9 mouse cellular contexts compared by ENCODE assay signal in the genomic region with DNA sequence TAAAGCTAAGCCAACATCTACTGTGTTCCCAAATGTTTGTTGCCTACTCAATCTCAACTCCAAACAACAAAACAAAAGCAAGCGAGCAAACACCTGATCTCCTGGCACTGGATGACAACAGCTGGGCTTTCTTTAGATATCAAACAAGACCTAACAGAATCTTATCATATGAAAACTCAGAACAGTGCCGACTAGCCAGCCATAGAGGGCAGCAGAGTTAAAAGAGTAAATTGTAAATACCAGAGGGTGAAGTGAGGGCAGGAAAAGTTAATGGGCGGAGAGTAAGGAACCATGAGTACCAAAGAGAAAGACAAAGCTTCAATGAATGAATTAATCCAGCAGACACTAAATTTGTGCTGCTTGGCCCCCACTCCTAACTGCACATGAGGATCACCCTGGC. TPM values are rescaled to one million over a fixed set of nuclear protein-coding genes. Genes with fewer than 3 reads are reported as not detected.
A peak's percentile ranks its signal among the peaks of the same experiment; 100 is the strongest.
DNase-seq lines count a peak whose midpoint lies in the region; ATAC-seq and TF ChIP-seq lines count a peak whose summit lies in the region.
"Had no signal": no experiment of that assay in that cellular context is flagged by ENCODE, and none has a peak within 500 bp of the region (broad histone marks: within the 10 kb centered on the region; RNA-seq: fewer than 3 reads in every experiment).

No protein-coding gene starts in this region.

- no peak overlapping the region for H3K27ac ChIP-seq in hindbrain, postnatal 0 days
- H3K27ac ChIP-seq in limb, embryonic 11.5 days (replicated peaks; ENCODE audit: low read depth, low read length), result no peak overlapping the region
- no peak overlapping the region for H3K27ac ChIP-seq in midbrain, postnatal 0 days (ENCODE audit: low read depth, low read length)
- H3K27ac ChIP-seq: neural tube, embryonic 13.5 days had no signal

- TF ChIP-seq CTCF in hindbrain, postnatal 0 days (IDR thresholded peaks at IDR 0.05; ENCODE audit: low read depth), result peak; percentile 82
- TF ChIP-seq CTCF in midbrain, postnatal 0 days (IDR thresholded peaks at IDR 0.05), result peak; percentile 86

- no peak overlapping the region for H3K4me2 ChIP-seq in hindbrain, postnatal 0 days (ENCODE audit: low read depth, low read length)
- H3K4me2 ChIP-seq in limb, embryonic 11.5 days (ENCODE audit: low read depth, severe bottlenecking), result no peak overlapping the region
- H3K4me2 ChIP-seq in midbrain, postnatal 0 days (ENCODE audit: low read depth, low read length, poor library complexity, severe bottlenecking), result no peak overlapping the region
- H3K4me2 ChIP-seq: neural tube, embryonic 13.5 days had no signal

- ATAC-seq in erythroblast, adult 5-6 weeks (replicated peaks; ENCODE audit: low FRiP score, poor library complexity, severe bottlenecking), result peak; percentile 76
- ATAC-seq in hindbrain, postnatal 0 days, result peak; percentile 66; the same call in 1 of the 2 replicates
- no peak for ATAC-seq in limb, embryonic 11.5 days (ENCODE audit: insufficient number of reproducible peaks, low FRiP score, low TSS enrichment, low read depth)
- no peak for ATAC-seq in midbrain, postnatal 0 days (ENCODE audit: low FRiP score)

- 15% methylated on average over 3 of the region's 3 CpGs for WGBS in hindbrain, postnatal 0 days
- 30% methylated on average over 3 of the region's 3 CpGs for WGBS in limb, embryonic 11.5 days
- WGBS in midbrain, postnatal 0 days, result 27% methylated on average over 3 of the region's 3 CpGs

- DNase-seq in urinary bladder, postnatal 25 days (ENCODE audit: low spot score), result peak; percentile 25
- no peak for DNase-seq in urinary bladder, postnatal 4 days (ENCODE audit: low spot score in 2 of 2)
- peak; percentile 83 for DNase-seq in brain, adult 2 months (ENCODE audit: low read depth, low spot score)
- DNase-seq in hindbrain, postnatal 0 days (ENCODE audit: low spot score), result peak; percentile 80
- peak; percentile 58 for DNase-seq in limb, embryonic 11.5 days (ENCODE audit: low spot score)
- DNase-seq in midbrain, postnatal 0 days (ENCODE audit: low spot score), result peak; percentile 78
- DNase-seq in thymus, postnatal 4 days, result peak; percentile 67

- no peak overlapping the region for H3K9ac ChIP-seq in hindbrain, postnatal 0 days (replicated peaks; ENCODE audit: low read length)
- no peak overlapping the region for H3K9ac ChIP-seq in limb, embryonic 11.5 days (ENCODE audit: low read length)
- H3K9ac ChIP-seq in midbrain, postnatal 0 days (replicated peaks; ENCODE audit: low read length, poor library complexity, severe bottlenecking), result no peak overlapping the region
- H3K9ac ChIP-seq: neural tube, embryonic 13.5 days had no signal

- H3K4me3 ChIP-seq in hindbrain, postnatal 0 days (ENCODE audit: low read length), result no peak overlapping the region
- H3K4me3 ChIP-seq in limb, embryonic 11.5 days (ENCODE audit: low read depth, low read length), result no peak overlapping the region
- no peak overlapping the region for H3K4me3 ChIP-seq in midbrain, postnatal 0 days (ENCODE audit: low read depth, low read length)
- H3K4me3 ChIP-seq: neural tube, embryonic 13.5 days had no signal

- H3K9me3 ChIP-seq in hindbrain, postnatal 0 days (ENCODE audit: low read length), result no peaks in the 10 kb centered on the region
- no peaks in the 10 kb centered on the region for H3K9me3 ChIP-seq in limb, embryonic 11.5 days (ENCODE audit: control insufficient read depth, low read length)
- H3K9me3 ChIP-seq in midbrain, postnatal 0 days (ENCODE audit: low read length), result no peaks in the 10 kb centered on the region
- H3K9me3 ChIP-seq: neural tube, embryonic 13.5 days had no signal

- H3K4me1 ChIP-seq in hindbrain, postnatal 0 days (ENCODE audit: insufficient read depth, low read length), result no peaks in the 10 kb centered on the region
- no peaks in the 10 kb centered on the region for H3K4me1 ChIP-seq in limb, embryonic 11.5 days (ENCODE audit: control insufficient read depth, insufficient read depth, low read length)
- H3K4me1 ChIP-seq in midbrain, postnatal 0 days (ENCODE audit: insufficient read depth, low read length), result no peaks in the 10 kb centered on the region

- no peaks in the 10 kb centered on the region for H3K36me3 ChIP-seq in hindbrain, postnatal 0 days (ENCODE audit: insufficient read depth, low read length)
- no peaks in the 10 kb centered on the region for H3K36me3 ChIP-seq in limb, embryonic 11.5 days (ENCODE audit: control insufficient read depth, insufficient read depth, low read length)
- H3K36me3 ChIP-seq in midbrain, postnatal 0 days (ENCODE audit: insufficient read depth, low read length), result no peaks in the 10 kb centered on the region
- H3K36me3 ChIP-seq: neural tube, embryonic 13.5 days had no signal

- H3K27me3 ChIP-seq in hindbrain, postnatal 0 days (ENCODE audit: insufficient read depth, low read length), result no peaks in the 10 kb centered on the region
- no peaks in the 10 kb centered on the region for H3K27me3 ChIP-seq in limb, embryonic 11.5 days (ENCODE audit: control insufficient read depth, insufficient read depth, low read length)
- no peaks in the 10 kb centered on the region for H3K27me3 ChIP-seq in midbrain, postnatal 0 days (ENCODE audit: insufficient read depth, low read length)

RNA-seq across cellular contexts. Expression of a gene that starts 11.8 kb away (rescaled TPM):
- total RNA-seq in erythroblast, adult 5-6 weeks (2015; ENCODE audit: low replicate concordance), result 52.7 and 60.3 TPM in 2 replicates
- total RNA-seq in erythroblast, adult 5-6 weeks (2017; ENCODE audit: low replicate concordance), result 56.3 and 62.8 TPM in 2 replicates
- 54.0 and 65.6 TPM in 2 replicates for total RNA-seq in hindbrain, postnatal 0 days (2014; rRNA removed)
- polyA plus RNA-seq in hindbrain, postnatal 0 days (2015; fragmentation: Nextera tagmentation; extraction: Ambion mirVana), result 12.8 and 13.2 TPM in 2 replicates
- 17.0 and 20.3 TPM in 2 replicates for polyA plus RNA-seq in limb, embryonic 11.5 days (2014; fragmentation: Nextera tagmentation; extraction: Ambion mirVana)
- 39.1 and 63.2 TPM in 2 replicates for total RNA-seq in midbrain, postnatal 0 days (2014; rRNA removed)
- polyA plus RNA-seq in midbrain, postnatal 0 days (2015; fragmentation: Nextera tagmentation; extraction: Ambion mirVana), result 9.8 and 10.6 TPM in 2 replicates

Comparison
In these comparisons a context has a peak if more than half of its experiments do, and no peak if none do; other contexts are left out.
1. DNase-seq: peak in urinary bladder, postnatal 25 days (single experiment), brain, adult 2 months (single experiment), hindbrain, postnatal 0 days (single experiment), limb, embryonic 11.5 days (single experiment), midbrain, postnatal 0 days (single experiment) and thymus, postnatal 4 days (single experiment); none in urinary bladder, postnatal 4 days (0 of 2).
2. ATAC-seq: peak in erythroblast, adult 5-6 weeks (single experiment) and hindbrain, postnatal 0 days (single experiment); none in limb, embryonic 11.5 days (single experiment) and midbrain, postnatal 0 days (single experiment).